Mouse (Mus musculus) frontal cortex, adult (tissue): ENCODE data around the gene Mtmr10.

Experiments used
- ATAC-seq: cut with Nextera tagmentation; 2 replicates; pipeline ENCODE4 v1.9.2; 2017; ENCODE audit warnings: mild to moderate bottlenecking, moderate library complexity, mixed read lengths; ENCODE audit not compliant: low TSS enrichment

The Mtmr10 gene

GRCm38 (mm10) chr7:64291722-64292121 is 4.3 kb downstream of the Mtmr10 start:
- ATAC-seq, result peak; percentile 34

GRCm38 (mm10) chr7:64296286-64297010 is 9.0 kb downstream of the Mtmr10 start:
- ATAC-seq, result no peak; the same call in 1 of the 2 replicates

- ATAC-seq, result no peak
These were observed 22.8 kb downstream of the Mtmr10 start for GRCm38 (mm10) chr7:64310241-64310640.

- no peak for ATAC-seq
These were observed 23.3 kb downstream of the Mtmr10 start for GRCm38 (mm10) chr7:64310756-64311155.

- no peak for ATAC-seq
These were observed 25.4 kb downstream of the Mtmr10 start for GRCm38 (mm10) chr7:64312811-64313210.

GRCm38 (mm10) chr7:64321125-64321524 is 33.7 kb downstream of the Mtmr10 start:
- ATAC-seq, result no peak

- no peak; the same call in 1 of the 2 replicates for ATAC-seq
These were observed 34.2 kb downstream of the Mtmr10 start for GRCm38 (mm10) chr7:64321658-64322057.

GRCm38 (mm10) chr7:64326892-64327291 is 39.4 kb downstream of the Mtmr10 start:
- peak; percentile 80 for ATAC-seq

- no peak for ATAC-seq
These were observed 40.0 kb downstream of the Mtmr10 start for GRCm38 (mm10) chr7:64327486-64327885.

GRCm38 (mm10) chr7:64331309-64331708 is 43.9 kb downstream of the Mtmr10 start:
- ATAC-seq, result no peak

GRCm38 (mm10) chr7:64332686-64333085 is 45.2 kb downstream of the Mtmr10 start:
- no peak for ATAC-seq

- no peak for ATAC-seq
These were observed 60.4 kb downstream of the Mtmr10 start for GRCm38 (mm10) chr7:64347813-64348212.

GRCm38 (mm10) chr7:64349147-64349861 is 61.9 kb downstream of the Mtmr10 start:
- ATAC-seq, result peak; percentile 70

GRCm38 (mm10) chr7:64351087-64351486 is 63.6 kb downstream of the Mtmr10 start:
- peak; percentile 66 for ATAC-seq

GRCm38 (mm10) chr7:64354206-64354605 is 66.8 kb downstream of the Mtmr10 start:
- ATAC-seq, result no peak

- no peak for ATAC-seq
These were observed 69.2 kb downstream of the Mtmr10 start for GRCm38 (mm10) chr7:64356661-64357060.

- peak; percentile 68 for ATAC-seq
These were observed 70.0 kb downstream of the Mtmr10 start for GRCm38 (mm10) chr7:64357405-64357804.

- ATAC-seq, result no peak
These were observed 71.2 kb downstream of the Mtmr10 start for GRCm38 (mm10) chr7:64358666-64359065.

- ATAC-seq, result 0 out of 2 replicates have a peak, but pooled peaks have one; percentile 17
These were observed 72.6 kb downstream of the Mtmr10 start for GRCm38 (mm10) chr7:64359943-64360585.

GRCm38 (mm10) chr7:64360586-64360945 is 73.1 kb downstream of the Mtmr10 start:
- peak; percentile 84 for ATAC-seq

GRCm38 (mm10) chr7:64365863-64366262 is 78.4 kb downstream of the Mtmr10 start:
- ATAC-seq, result no peak

GRCm38 (mm10) chr7:64369841-64370240 is 82.4 kb downstream of the Mtmr10 start:
- ATAC-seq, result no peak
